Mouse (Mus musculus) CH12.LX (cell line): ENCODE results near the gene Blzf1.

Source experiments
- ELF1 ChIP-seq: IDR thresholded peaks from 2 replicates; pipeline ENCODE4 v1.6.1; 2014; ENCODE audit warnings: low read depth, mild to moderate bottlenecking, inconsistent platforms, low read length, improper control_type of control experiment
- POLR2A ChIP-seq: IDR thresholded peaks from 2 replicates; pipeline ENCODE4 v1.6.1; 2011; ENCODE audit warnings: low read depth, mild to moderate bottlenecking, improper control_type of control experiment, low read length
- ZNF384 ChIP-seq: IDR thresholded peaks from 2 replicates; pipeline ENCODE4 v1.6.1; 2012; ENCODE audit warnings: low read depth, low read length, improper control_type of control experiment, inconsistent platforms

DNA sequence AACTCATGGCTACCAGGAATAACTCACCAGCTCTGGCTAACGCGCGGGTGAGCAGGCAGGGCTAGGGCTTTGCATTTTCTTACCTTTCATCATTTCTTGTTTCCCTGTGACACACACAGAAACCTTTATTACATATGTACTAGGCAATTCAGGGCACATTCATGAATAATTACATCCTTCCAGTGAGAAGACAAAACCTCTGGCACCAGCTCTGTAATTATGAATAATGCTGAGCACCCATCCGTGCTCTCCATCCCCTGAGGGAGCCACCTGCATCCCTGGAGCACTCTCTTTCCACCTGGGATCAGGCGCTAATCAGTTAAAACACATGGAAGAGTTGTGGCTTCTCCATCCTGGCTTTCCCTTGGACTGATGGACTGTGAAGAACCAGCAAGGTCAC lies 3.5 kb downstream of the Blzf1 start, which contains the start of gene Nme7:
- no peak for TF ChIP-seq POLR2A
- no peak for TF ChIP-seq ZNF384
- no peak for TF ChIP-seq ELF1
